Mouse (Mus musculus): Measurements from ENCODE around the gene Nap1l5. TPM values are rescaled to one million over a fixed set of nuclear protein-coding genes. Genes with fewer than 3 reads are reported as not detected.

Nap1l5 gene
- polyA plus RNA-seq, 1 experiment from 2014 or later: not detected

DNA sequence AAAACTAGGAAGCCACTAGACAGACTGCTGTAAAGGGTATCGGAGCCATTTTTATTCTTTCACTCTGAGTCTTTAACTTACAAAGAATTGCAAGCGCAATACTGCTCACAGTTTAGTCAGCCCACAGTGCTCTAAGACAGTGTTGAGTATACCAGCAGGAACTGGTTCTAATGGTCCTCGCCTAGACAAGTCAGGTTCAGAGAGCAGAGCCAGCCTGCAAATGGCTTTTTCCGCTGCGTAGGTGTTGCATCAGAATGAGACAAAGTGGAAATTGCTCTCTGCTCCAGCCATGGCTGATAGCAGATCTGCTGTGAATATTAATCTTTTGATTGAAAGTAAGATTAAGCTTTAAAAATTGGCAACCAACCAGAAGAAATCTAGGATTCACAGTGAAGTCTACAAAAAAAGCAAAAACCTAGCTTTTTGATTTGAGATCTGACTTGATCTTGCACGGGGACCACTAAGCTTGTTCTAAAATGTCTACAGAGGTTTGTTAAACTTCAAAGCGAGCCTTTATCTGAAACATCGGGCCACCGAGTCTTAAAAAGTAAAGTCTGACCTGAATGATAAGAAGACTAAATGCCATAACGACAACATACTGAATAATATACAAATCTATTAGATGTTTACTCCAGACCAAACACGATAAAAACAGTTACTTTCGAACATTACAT lies 25.8 kb upstream of the Nap1l5 start:
- DNase-seq (ENCODE audit: low read depth, low spot score) (no peak), ATAC-seq (no peak)
- TF ChIP-seq CTCF (IDR thresholded peaks at IDR 0.05): no peak
- CTCF ChIA-PET: interaction anchor here (1.2 kb wide), 2 partner anchors 10 to 11 kb away, joined by 4 to 5 read pairs; no protein-coding TSS in a partner anchor
- POLR2A ChIA-PET: no interaction called here
- H3K27me3 ChIP-seq: no peaks in the 10 kb centered on the region
- in situ Hi-C loops (cut with MboI; ENCODE audit: low pct_unique_long_range_greater_than_20kb): no loop called here

GRCm38 (mm10) chr6:58931149-58931548 lies 24.3 kb upstream of the Nap1l5 start:
- DNase-seq (ENCODE audit: low read depth, low spot score): no peak
- no peaks in the 10 kb centered on the region for H3K27me3 ChIP-seq
- POLR2A ChIA-PET: no interaction called here
- CTCF ChIA-PET: interaction anchor here (2.7 kb wide), 1 partner anchor 9 kb away, joined by 7 read pairs; no protein-coding TSS in a partner anchor
- no peak for ATAC-seq
- no peak for TF ChIP-seq CTCF (IDR thresholded peaks at IDR 0.05)
- in situ Hi-C loops (cut with MboI; ENCODE audit: low pct_unique_long_range_greater_than_20kb): no loop called here

DNA sequence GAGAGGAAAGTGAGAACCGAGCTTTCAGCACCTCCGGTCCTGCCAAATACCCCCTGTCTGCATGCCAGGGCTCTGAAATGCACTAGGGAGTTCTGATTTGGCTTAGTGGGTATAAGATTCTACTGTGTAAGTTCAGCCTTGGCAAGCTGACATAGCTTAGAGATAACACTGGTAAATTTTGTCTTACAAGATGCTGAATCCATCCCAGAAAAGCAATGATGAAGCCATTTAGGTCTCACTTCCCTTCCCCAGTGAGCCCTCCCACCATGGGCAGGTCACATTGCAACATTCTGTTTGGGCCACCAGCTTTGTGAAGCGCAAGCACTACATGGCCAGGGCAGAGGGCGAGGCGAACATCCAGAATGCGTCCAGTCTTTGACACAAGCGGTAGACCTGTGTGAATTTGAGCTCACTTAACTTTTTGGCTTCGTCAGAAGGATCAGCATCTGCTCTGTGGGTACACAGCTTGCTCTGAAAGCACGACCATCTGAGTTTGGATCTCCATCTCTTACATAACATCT lies 23.1 kb upstream of the Nap1l5 start:
- TF ChIP-seq CTCF (IDR thresholded peaks at IDR 0.05): no peak
- no peaks in the 10 kb centered on the region for H3K27me3 ChIP-seq
- CTCF ChIA-PET: interaction anchor here (2.7 kb wide), 1 partner anchor 11 kb away, joined by 7 read pairs; no protein-coding TSS in a partner anchor
- in situ Hi-C loops (cut with MboI; ENCODE audit: low pct_unique_long_range_greater_than_20kb): loop anchor here (10.0 kb wide), 1 partner anchor 245 kb away; no protein-coding TSS in a partner anchor
- POLR2A ChIA-PET: no interaction called here
- DNase-seq (ENCODE audit: low read depth, low spot score) (no peak), ATAC-seq (no peak)

GRCm38 (mm10) chr6:58927881-58928280 lies 21.0 kb upstream of the Nap1l5 start:
- no peak for ATAC-seq
- ChIA-PET CTCF (interaction anchor here (0.6 kb wide), 1 partner anchor 8 kb away, joined by 3 read pairs; no protein-coding TSS in a partner anchor), POLR2A (no interaction called here)
- TF ChIP-seq CTCF (IDR thresholded peaks at IDR 0.05): no peak
- no peak for DNase-seq (ENCODE audit: low read depth, low spot score)
- no peaks in the 10 kb centered on the region for H3K27me3 ChIP-seq
- in situ Hi-C loops (cut with MboI; ENCODE audit: low pct_unique_long_range_greater_than_20kb): loop anchor here (10.0 kb wide), 1 partner anchor 247 kb away; no protein-coding TSS in a partner anchor

- H3K27me3 ChIP-seq: no peaks in the 10 kb centered on the region
- ChIA-PET POLR2A (no interaction called here), CTCF (interaction anchor here (1.0 to 1.9 kb wide), 8 partner anchors 10 to 271 kb away, joined by 3 to 7 read pairs (median 4); no protein-coding TSS in a partner anchor)
- ATAC-seq (peak; percentile 83), DNase-seq (ENCODE audit: low read depth, low spot score) (peak; percentile 50)
- in situ Hi-C loops (cut with MboI; ENCODE audit: low pct_unique_long_range_greater_than_20kb): loop anchor here (10.0 kb wide), 1 partner anchor 252 kb away; no protein-coding TSS in a partner anchor
- TF ChIP-seq CTCF (IDR thresholded peaks at IDR 0.05): no peak
Measured at GRCm38 (mm10) chr6:58922511-58922910, 15.6 kb upstream of the Nap1l5 start.

DNA sequence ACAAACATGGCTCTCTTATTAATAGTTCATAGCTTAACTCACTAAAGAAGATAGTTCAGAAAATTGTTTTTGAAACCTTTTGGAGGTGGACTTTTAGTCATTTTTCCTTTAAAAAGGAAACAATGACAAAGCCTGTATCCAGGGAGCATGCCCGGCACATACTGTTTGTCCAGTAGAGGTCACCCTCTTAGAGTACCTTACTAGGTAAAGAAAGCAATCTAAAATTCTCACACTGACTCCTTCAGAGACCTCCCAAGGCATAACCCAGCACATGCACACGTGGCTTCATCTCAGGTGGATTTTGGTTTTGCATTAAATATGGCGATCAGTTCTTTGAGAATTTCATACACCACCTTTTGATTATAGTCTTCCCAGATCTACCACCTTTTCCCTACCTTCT lies 14.7 kb upstream of the Nap1l5 start:
- in situ Hi-C loops (cut with MboI; ENCODE audit: low pct_unique_long_range_greater_than_20kb): loop anchor here (10.0 kb wide), 1 partner anchor 253 kb away; no protein-coding TSS in a partner anchor
- ChIA-PET POLR2A (no interaction called here), CTCF (interaction anchor here (0.7 to 1.9 kb wide), 9 partner anchors 10 to 259 kb away, joined by 3 to 7 read pairs (median 4); no protein-coding TSS in a partner anchor)
- peak; percentile 76 for ATAC-seq
- no peaks in the 10 kb centered on the region for H3K27me3 ChIP-seq
- no peak for DNase-seq (ENCODE audit: low read depth, low spot score)
- TF ChIP-seq CTCF (IDR thresholded peaks at IDR 0.05): peak; percentile 65

- DNase-seq (ENCODE audit: low read depth, low spot score) (no peak), ATAC-seq (no peak)
- POLR2A ChIA-PET: no interaction called here
- in situ Hi-C loops (cut with MboI; ENCODE audit: low pct_unique_long_range_greater_than_20kb): loop anchor here (10.0 kb wide), 1 partner anchor 254 kb away; no protein-coding TSS in a partner anchor
- CTCF ChIA-PET: interaction anchor here (1.5 to 1.8 kb wide), 2 partner anchors 39 to 260 kb away, joined by 3 to 7 read pairs; no protein-coding TSS in a partner anchor
- H3K27me3 ChIP-seq: no peaks in the 10 kb centered on the region
- TF ChIP-seq CTCF (IDR thresholded peaks at IDR 0.05): no peak
Measured at GRCm38 (mm10) chr6:58920735-58921134, 13.9 kb upstream of the Nap1l5 start.

- ChIA-PET POLR2A (interaction anchor here (0.5 kb wide), 1 partner anchor 86 kb away, joined by 7 read pairs; no protein-coding TSS in a partner anchor), CTCF (interaction anchor here (1.1 kb wide), 1 partner anchor 21 kb away, joined by 3 read pairs; no protein-coding TSS in a partner anchor)
- H3K27me3 ChIP-seq: no peaks in the 10 kb centered on the region
- TF ChIP-seq CTCF (IDR thresholded peaks at IDR 0.05): no peak
- in situ Hi-C loops (cut with MboI; ENCODE audit: low pct_unique_long_range_greater_than_20kb): no loop called here
- ATAC-seq (no peak), DNase-seq (ENCODE audit: low read depth, low spot score) (no peak)
Measured at GRCm38 (mm10) chr6:58916498-58916897, 9.6 kb upstream of the Nap1l5 start.

- in situ Hi-C loops (cut with MboI; ENCODE audit: low pct_unique_long_range_greater_than_20kb): no loop called here
- DNase-seq (ENCODE audit: low read depth, low spot score): no peak
- no peak for ATAC-seq
- TF ChIP-seq CTCF (IDR thresholded peaks at IDR 0.05): no peak
- H3K27me3 ChIP-seq: no peaks in the 10 kb centered on the region
- POLR2A ChIA-PET: interaction anchor here (0.6 kb wide), 1 partner anchor 1089 kb away, joined by 5 read pairs; no protein-coding TSS in a partner anchor
- CTCF ChIA-PET: no interaction called here
Measured at GRCm38 (mm10) chr6:58913971-58914370, 7.1 kb upstream of the Nap1l5 start.

DNA sequence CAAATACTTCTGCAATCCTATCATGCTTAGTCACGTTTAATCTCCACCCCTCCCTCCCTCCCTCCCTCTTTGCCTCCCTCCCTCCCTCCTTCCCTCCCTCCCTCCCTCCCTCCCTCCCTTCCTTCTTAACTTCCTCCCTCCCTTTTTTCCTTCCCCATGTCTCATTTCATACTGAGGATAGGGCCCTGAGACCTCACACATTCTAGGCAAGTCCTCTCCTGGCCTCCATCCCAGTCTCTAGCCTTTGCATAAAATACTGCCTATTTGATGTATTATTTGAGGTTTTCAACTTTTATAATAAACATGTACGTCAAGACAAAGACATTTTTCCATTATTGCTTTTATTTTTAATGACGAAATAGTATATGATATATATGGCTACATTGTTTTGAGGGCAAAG lies 6.7 kb upstream of the Nap1l5 start:
- TF ChIP-seq CTCF (IDR thresholded peaks at IDR 0.05): no peak
- H3K27me3 ChIP-seq: no peaks in the 10 kb centered on the region
- CTCF ChIA-PET: no interaction called here
- ATAC-seq (no peak), DNase-seq (ENCODE audit: low read depth, low spot score) (no peak)
- in situ Hi-C loops (cut with MboI; ENCODE audit: low pct_unique_long_range_greater_than_20kb): no loop called here
- POLR2A ChIA-PET: no interaction called here

- in situ Hi-C loops (cut with MboI; ENCODE audit: low pct_unique_long_range_greater_than_20kb): no loop called here
- ChIA-PET POLR2A (no interaction called here), CTCF (interaction anchor here (1.2 kb wide), 1 partner anchor 128 kb away, joined by 3 read pairs; no protein-coding TSS in a partner anchor)
- ATAC-seq (no peak), DNase-seq (ENCODE audit: low read depth, low spot score) (no peak)
- H3K27me3 ChIP-seq: no peaks in the 10 kb centered on the region
- TF ChIP-seq CTCF (IDR thresholded peaks at IDR 0.05): no peak
Measured at GRCm38 (mm10) chr6:58912842-58913241, 6.0 kb upstream of the Nap1l5 start.
